Mouse (Mus musculus) left cerebral cortex, adult 18-20 months (tissue): Measurements from ENCODE around the gene Mettl26. TPM values are rescaled to one million over a fixed set of nuclear protein-coding genes. Genes with fewer than 3 reads are reported as not detected.

Source experiments
- DNase-seq, 2 experiments: peaks; one replicate each; pipeline ENCODE4 v3.0.0; 2021 to 2022; ENCODE audit warnings: low spot score in 2 of 2, mixed read lengths in 1 of 2
- total RNA-seq, 2 experiments: library from RNA; stranded (reverse); gene quantifications; 2 replicates each; pipeline ENCODE4 v1.2.3; 2021

Gene Mettl26
- total RNA-seq, 2 experiments from 2014 or later: 38.7 to 40.2 TPM

DNA sequence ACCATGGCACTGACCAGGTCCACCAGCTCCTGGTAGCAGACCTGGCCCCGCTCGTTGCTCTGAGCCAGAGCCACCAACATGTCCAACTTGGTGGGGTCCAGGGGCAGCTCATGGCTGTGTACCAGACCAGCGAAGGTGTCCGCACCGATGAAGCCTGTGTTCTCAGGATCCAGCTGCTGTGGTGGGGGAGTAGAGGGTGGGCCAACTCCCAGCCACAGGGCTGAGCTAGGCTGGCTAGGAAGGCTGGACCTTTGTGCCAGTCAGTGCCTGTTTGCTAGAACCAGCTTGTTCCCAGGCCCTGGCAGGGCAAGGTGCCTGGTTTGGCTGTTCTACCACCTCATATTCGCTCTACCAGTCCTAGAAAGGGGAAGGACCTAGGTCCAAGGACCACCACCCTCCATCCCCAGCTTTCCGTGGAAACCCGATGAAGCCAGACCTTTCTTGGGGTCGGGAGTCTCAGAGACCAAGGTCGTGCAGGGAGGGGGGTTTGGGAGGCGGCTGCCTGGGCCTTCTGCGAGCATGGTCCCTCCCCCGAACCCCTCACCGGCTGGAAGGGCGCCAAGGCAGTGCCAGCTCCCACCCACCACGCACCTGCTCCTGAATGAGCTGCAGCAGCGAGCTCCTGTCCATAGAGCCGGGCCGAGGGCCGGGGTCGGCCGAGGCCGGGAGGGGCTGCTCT, 38.3 kb upstream of the Mettl26 start:
- DNase-seq: no peak

DNA sequence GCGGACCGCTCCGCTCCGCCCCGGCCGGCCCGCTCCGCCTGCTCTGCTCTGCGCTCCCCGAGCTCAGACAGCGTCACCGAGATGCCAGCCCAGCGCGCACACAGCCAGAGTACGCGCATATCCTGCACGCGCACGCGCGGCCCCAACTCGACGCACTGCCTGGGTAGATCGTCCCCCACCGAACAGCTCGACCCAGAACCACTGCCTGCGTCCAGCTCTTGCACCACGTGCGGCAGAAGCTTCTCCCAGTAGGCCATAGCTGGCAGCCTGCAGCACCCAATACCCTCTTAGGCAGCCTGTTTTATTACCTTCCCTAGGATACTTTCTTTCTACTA, 37.8 kb upstream of the Mettl26 start, which contains the start of gene Rhbdl1:
Gene Rhbdl1 (minus strand): TSS at position 220 of the 335 bp plus-strand sequence.
- peak; percentile 74 to 90 for DNase-seq

DNA sequence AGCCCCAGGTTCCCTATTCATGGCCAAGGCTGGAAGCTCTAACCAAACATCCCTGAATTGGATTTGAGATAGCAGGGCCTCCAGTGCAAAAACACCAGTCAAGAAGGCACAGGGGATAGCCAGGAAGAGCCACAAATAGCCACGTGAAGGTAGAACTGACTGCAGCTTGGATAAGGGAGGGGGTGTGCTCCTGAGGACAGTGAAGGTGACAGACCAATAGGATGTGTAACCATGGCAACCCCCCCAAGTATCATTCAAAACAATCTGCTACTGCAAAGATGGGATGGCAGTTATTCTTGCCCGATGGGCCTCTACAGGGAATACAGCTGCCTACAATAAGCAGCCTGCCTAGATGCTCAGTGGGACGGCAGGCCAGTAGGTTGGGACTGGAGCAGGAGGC, 37.3 kb upstream of the Mettl26 start:
- DNase-seq: no peak

DNA sequence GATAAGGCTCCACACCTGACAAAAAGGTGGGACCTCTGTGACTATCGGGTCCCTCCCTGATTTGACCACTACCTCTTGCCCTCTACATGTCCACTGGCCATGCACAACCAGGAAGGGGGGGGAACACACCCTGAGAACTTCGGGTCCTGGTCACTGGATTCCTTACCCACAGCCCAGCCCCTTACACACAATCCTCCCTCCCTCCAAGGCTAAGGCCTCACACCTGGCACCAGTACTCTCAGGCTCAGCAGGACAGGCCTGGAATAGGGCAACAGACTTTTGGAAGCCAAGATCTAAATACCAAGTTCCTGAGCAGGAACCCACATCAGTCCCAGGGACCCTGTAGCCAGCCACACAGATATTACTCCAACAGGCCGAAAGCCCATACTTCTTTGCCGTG, 36.0 kb upstream of the Mettl26 start:
- no peak for DNase-seq

DNA sequence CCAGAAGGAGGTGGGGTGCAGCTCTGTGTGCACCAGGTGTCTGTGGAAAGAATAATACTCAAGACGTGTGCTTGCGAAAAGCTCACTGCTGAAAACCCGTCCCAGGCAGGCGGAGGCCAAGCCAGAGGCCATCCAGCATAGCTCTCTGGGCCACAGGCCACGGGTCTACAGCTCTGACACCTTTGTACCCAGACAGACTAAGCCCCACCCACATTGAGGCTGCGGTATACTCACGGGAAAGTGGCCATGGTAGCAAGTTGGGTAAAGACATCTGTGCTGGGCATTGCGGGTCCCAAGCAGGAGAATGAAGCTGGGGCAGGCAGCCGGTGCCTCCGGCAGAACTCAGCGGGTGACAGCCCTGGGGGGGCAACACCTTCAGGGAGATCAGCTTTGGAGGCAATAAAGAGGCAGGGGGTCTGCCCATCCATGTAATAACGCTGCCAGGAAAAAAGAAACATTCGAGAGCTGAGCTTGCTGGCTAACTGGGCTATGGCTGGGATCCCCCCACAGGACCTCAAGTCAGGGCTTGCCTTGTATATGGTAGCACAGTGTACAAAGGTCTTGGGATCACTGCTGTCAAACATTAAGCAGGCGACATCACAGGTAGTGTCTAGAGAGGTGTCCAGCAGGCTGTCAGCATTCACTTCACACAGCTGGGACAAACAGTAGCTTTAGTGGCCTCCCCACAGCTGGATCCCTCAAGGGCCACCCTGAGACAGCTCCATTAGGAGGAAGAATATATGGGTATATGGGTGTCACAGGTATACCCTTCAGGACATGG, 35.2 kb upstream of the Mettl26 start:
- DNase-seq: no peak

DNA sequence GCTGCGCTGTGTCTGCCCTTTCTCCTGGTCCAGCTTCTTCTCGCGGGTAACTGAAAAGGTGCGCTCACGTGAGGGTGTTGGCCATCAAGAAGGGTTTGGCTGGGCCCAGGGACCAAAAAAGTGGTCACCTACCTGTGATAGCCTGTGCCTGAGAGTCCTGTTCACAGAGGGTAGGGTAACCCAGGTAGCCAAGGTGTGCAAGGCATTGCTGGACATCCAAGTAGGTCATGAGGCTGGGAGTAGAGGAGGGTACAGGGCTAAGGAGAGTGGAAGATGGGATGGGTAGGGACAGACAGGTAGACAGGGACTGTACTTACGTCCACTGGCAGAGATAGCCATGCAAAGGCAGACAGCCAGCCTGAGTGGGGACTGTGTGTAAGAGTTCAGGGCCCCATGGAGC, 34.4 kb upstream of the Mettl26 start:
- DNase-seq: no peak

DNA sequence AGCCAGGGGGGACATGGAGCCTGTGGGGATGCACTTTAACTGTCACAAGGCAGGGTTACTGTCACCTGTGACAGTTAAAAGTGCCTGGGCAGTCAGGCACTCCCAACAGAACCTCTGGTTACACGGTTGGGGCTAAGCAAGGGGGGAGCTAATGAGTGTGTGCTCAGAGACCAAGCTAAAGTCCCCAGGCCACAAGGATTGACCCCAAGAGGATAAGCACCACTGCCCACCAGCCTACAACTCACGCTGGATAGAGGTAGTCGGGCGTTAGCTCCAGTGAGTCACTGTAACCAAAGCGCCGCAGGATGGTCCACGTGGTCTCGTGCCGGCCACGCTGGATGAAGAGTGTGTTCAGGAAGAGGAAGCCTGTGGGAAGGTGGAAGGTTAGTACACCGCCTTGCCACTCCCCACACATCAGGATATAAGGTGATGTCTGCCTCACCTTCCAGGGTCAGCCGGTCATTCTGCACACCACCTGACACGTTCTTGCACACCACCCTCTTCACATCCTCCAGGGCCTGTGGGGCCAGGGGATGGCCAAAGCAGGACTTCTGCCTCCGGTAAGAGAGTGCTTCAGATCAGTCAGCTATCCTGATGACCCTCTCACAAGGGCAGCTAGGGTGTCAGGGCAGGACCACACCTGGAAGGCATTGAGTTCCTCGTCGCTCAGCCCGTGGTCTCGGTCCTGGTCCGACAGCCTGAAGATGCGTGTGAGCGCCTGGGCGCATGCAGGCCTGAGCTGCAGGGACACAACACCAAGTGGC, 33.6 kb upstream of the Mettl26 start, which contains the start of gene Gm20683:
Gene Gm20683 (minus strand): TSS at position 647 of the 764 bp plus-strand sequence.
- DNase-seq: no peak

DNA sequence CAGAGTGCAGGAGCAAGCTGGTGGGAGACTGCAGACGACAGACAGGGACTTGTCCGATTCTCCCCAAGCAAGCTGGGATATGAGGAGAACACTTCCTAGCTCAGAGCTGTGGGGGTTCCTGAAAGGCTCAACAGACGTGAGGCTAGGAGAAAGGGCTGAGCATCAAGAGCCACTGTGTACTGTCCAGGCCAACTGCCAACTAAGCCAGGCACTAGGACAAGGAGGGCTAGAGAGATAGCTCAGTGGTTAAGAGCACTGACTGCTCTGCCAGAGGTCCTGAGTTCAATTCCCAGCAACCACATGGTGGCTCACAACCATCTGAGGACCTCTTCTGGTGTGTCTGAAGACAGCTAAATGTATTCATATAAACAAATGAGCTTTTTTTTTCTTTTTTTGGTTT, 32.4 kb upstream of the Mettl26 start:
- no peak for DNase-seq

DNA sequence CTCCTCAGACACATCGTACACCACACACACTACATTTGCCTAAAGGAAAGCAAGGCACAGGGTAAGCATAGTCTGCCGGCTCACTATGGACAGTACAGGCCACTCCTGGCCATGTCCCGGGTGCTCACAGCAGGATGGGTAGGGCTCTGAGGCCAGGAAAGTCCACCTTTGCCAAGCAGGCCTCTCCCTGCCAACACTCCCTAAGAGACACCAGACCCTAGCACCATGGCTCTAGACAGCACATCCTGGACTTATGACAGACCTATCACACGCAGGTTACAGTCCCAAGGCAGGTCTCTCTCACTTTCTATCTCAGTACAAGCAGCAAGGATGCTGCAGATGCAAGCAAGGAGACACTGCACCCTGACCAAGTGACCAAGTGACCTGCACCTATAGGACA, 31.8 kb upstream of the Mettl26 start:
- no peak for DNase-seq

DNA sequence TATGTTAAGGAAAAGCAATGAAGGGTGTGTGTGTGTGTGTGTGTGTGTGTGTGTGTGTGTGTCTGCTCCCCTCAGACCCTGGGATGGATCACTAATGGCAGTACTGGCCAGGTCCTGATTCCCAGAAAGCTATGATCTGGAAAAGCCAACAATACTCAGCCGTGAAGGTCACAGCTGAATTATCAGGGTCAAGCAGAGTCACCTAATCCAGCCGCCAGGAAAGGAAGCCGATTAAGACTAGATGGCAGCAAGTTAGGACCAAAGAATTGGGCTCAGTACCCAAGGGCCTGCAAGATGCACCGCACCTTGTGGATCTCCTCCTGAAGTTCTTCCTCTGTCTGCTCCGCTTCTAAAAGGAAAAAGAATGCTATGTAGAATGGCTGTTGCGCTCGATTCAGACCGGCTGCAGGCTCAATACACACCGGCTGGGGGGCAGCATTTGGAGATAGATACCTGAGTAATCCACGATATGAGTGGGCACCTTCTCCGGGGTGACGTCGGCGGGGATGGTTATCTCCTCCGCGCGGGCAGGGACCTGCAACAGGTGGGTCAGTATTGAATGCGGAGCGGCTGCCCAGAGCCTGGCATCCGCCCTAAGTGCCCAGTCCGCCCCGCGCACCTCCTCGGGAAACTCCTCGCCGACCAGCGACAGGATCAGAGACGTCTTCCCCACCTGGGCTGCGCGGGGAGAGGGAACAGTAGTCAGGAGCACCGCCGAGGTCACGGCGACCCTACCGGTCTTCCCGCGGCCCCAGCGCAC, 31.1 kb upstream of the Mettl26 start:
- DNase-seq: peak; percentile 25 to 44

DNA sequence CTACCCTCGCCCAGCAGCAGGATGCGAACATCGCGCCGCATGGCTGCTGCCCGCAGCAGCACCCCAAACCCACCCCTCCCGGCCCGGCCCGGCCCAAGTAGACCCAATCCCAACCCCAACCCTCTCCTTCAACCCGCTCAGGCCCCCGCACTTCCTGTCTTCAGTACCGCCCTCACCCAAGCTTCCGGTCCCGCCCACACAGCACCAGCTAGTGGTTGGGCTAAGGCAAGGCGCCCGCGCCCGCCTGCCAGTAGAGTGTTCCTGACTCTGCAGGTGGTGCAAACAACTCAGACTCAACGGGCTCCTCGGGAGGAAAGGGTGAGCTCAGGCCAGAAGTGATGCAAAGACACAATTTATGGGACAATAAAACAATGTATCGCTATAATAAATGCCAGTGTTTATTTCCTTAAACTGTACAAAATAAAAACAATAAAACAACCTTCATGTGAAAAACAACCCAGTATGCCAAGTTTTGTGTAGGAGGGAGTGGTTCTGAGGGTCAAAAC, 30.4 kb upstream of the Mettl26 start, which contains the start of gene Rhot2:
Gene Rhot2 (minus strand): TSS at position 456 of the 506 bp plus-strand sequence.
- DNase-seq: peak; percentile 96

DNA sequence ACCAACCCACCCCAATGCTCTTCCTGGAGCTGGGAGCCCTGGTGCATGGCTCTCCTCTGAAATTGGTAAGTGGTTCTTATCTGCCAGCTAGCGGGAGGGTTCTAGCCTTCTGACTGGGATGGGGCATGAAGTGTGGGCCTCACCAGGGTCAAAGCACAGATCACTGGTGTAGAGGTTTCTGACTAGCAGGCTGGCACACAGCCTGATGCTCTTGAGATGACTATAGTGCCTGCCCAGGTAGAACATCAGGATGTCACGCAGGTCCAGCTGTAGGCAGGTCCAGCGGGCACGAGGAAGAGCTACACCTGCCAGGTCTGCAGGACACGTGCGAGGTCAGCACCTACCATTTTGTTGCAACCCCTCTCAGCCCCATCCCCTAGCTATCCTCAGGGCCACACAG, 14.6 kb upstream of the Mettl26 start:
- DNase-seq: no peak

DNA sequence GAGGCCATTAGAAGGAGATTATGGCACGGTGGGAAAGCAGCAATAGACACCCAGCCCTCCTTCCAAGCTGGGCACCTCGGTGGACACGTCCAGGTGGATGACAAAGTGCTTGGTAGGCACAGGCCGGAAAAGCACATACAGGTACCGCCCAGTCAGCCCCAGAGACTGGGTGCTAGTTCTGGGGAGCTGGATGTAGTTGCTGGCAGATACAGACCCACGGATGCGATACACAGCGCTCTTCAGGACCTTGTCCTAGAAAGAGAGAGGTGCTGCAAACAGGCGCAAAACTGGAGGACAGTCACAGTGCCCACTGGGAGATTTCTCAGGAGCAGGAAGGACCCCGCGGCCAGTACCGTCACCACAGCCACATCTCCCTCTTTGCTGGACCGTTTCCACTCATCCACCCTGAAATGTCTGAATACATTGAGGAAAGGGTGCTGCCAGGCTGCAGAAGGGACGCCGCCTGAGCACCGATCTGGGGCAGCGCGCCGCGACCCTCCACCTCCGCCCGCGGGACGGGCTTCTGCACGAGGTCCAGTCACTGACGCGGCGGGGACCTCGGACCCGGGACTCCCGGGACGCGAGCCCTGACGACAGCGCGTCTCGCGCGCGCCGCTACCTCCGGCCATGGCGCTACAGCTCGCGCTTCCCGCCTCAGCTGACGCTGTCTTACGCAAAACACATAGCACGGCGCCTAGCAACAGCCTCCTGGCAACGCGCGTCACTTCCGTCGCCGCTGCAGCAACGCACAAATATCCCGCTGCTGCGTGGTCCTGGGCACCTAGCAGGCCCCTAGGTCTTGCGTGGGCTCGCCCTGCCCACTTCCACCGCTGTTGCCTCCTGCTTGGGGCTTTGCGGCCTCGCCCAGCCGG, 13.8 kb upstream of the Mettl26 start, which contains the start of gene Wdr90:
Gene Wdr90 (minus strand): TSS at position 670 of the 872 bp plus-strand sequence.
- peak; percentile 94 to 95 for DNase-seq

DNA sequence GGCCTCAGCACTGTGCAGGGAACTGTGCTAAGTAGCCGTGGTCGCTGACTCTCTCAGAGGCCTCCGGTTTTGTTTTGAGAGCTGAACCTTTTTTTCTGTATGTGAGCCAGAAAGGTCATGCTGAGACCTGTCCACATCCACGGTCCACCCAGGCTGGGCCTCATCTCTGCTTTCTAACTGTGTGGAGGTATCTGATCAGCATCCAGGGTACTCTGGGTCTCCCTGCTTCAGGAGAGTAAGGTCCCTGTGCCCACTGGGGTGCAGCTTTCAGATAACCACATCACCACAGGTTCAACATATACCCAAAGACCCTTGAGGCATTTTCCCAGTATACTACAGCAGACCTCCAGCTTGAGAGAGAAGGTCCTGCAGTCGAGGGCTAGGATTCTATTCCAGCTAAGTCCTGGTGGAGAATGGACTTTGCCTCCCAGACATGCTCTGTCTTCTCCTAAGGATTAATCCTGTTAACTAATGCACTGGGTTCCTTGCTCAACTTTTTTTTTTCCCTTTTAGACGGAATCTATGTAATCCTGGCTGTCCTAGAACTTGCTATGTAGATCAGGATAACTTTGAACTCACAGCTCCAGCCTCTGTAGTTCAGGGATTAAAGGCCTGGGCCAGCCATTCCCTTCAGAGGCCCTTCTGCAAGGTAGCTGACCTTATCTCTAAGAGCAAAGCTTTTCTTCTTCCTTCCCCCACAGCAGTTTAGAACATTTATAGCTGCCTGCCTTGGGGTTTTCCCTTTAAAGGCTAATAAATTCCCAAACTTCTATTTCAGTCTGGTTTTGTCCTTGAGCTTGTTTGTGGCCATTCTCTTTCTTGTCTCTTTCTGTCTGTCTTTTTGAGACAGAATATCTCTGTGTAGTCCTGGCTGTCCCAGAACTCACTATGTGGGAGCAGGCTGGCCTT, 12.9 kb upstream of the Mettl26 start:
- DNase-seq: no peak

DNA sequence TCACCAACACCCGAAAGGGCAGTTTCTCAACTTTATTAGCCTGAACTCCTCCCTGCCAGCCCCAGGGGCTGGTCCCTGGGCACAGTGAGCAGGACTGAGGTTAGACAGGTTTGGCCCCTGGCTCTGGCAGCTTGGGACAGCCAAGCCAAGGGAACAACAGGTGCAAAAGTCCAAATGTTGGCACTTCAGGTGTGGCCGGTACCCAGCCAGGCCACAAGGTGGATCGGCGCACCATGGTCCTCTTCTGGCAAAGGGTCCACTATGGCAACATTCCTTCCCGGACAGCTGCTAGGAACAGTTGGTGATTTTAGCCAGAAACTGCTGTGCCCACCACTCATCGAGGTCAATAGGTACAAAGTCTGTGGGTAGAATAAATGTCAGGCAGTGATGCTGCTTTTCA, 11.2 kb upstream of the Mettl26 start:
- no peak for DNase-seq

DNA sequence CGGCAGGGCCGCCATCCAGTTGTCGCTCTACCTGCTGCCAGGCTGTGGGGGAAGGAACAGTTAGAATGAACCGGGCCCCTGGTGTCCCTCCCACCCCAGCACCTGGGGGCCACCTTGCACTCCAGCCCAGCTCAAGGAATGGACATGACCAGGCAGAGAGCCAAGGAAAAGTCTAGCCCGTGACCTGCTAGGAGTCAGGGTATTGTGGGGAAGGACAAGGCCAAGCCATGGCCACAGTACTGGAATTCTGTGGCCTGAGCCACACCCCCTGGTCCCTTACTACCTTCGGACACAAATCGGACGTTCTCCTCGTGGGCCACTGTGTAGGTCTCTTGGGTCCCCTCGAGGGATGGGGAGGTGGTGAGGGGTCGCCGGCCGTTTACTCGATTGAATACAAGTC, 10.6 kb upstream of the Mettl26 start:
- no peak for DNase-seq

DNA sequence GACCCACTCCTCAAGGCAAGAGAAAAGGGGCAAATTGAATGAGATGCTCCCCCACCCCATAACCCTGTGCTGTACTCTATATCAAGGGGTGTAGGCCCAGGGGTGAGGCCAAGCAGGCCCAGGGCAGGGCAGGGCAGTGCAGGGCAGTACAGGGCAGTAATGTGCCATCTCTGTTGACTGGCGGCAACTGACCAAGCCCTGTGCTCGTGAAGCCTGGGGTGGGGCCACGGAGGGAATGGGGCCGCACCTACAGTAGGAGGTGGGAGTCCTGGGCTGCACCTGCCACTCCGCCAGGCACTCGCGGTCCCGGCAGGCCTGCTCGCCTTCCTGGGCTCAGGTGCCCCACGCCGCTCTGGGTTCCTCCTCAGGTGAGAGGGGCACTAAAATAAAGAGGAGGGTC, 9.6 kb upstream of the Mettl26 start:
- DNase-seq: no peak

DNA sequence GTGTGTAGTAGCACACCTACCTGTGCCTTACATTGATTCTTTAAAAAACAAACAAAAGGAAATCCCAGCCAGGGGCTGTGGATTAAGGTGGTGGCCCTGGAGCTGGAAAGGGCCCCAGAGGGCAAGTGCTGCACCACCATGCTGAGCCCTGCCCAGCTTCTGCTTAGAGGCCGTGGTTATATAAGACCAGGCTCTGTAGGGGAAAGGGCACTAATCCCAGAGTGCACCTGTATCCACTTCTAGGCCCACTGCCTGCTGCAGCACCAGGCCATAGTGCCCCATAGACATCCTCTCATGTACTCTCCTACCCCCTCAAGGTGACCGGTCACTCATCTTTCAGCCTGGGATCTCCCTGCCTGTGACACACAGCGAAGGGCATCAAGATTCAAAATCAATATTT, 8.7 kb upstream of the Mettl26 start:
- DNase-seq: no peak

DNA sequence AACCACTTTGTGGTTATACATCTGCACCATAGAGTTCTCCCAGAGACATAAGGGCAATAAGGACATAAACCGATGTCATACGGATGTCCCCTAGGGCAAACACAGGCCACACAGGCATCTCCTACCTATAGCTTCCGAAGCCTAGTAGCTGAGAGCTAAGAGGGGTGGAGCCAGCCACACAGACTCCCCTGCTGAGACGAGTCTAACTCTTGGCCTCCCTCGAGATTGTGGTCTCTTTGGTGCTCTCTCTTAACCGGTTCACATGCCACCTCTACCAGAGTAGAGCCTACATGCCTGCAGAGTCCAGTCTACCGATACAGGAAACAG, 7.4 kb upstream of the Mettl26 start:
- DNase-seq: no peak
